Mouse (Mus musculus) G1E (cell line): ENCODE results near the gene Drap1.

ENCODE experiments used
- CTCF ChIP-seq: IDR thresholded peaks from 2 replicates; pipeline ENCODE4 v1.5.1; 2012; ENCODE audit warnings: low read depth, low read length, inconsistent platforms, mixed read lengths
- GATA1 ChIP-seq: IDR thresholded peaks from 2 replicates; pipeline ENCODE4 v1.6.1; 2012; ENCODE audit warnings: borderline replicate concordance, low read length, inconsistent platforms, mixed read lengths
- GATA2 ChIP-seq: IDR thresholded peaks from 2 replicates; pipeline ENCODE4 v1.6.1; 2012; ENCODE audit warnings: low read depth, low read length, inconsistent platforms, borderline replicate concordance
- POLR2AphosphoS5 ChIP-seq: IDR thresholded peaks from 2 replicates; pipeline ENCODE4 v1.6.1; 2012; ENCODE audit warnings: low read depth, low read length, inconsistent platforms; ENCODE audit not compliant: insufficient replicate concordance
- TAL1 ChIP-seq: conservative IDR thresholded peaks from 2 replicates; pipeline ENCODE4 v1.6.1; 2012; ENCODE audit warnings: low read depth, low read length, inconsistent platforms, mixed read lengths

- TF ChIP-seq CTCF (no peak), TAL1 (no peak), GATA1 (no peak), POLR2AphosphoS5 (no peak), GATA2 (no peak)
These were observed 31.6 kb upstream of the Drap1 start for GRCm38 (mm10) chr19:5456241-5456921.
